Mouse (Mus musculus): ENCODE data around the gene Aplf. TPM values are rescaled to one million over a fixed set of nuclear protein-coding genes. Genes with fewer than 3 reads are reported as not detected.

Gene Aplf
- polyA plus RNA-seq (2014; fragmentation: Illumina TruSeq; extraction: RNeasy Lipid Tissue Mini Kit (QIAGEN cat#74804); ENCODE audit: low read depth, low replicate concordance), result 10.4 TPM

GRCm38 (mm10) chr6:87671771-87672517, at the start of gene Aplf:
Gene Aplf, minus strand, starts transcription at chr6:87672193.

DNA sequence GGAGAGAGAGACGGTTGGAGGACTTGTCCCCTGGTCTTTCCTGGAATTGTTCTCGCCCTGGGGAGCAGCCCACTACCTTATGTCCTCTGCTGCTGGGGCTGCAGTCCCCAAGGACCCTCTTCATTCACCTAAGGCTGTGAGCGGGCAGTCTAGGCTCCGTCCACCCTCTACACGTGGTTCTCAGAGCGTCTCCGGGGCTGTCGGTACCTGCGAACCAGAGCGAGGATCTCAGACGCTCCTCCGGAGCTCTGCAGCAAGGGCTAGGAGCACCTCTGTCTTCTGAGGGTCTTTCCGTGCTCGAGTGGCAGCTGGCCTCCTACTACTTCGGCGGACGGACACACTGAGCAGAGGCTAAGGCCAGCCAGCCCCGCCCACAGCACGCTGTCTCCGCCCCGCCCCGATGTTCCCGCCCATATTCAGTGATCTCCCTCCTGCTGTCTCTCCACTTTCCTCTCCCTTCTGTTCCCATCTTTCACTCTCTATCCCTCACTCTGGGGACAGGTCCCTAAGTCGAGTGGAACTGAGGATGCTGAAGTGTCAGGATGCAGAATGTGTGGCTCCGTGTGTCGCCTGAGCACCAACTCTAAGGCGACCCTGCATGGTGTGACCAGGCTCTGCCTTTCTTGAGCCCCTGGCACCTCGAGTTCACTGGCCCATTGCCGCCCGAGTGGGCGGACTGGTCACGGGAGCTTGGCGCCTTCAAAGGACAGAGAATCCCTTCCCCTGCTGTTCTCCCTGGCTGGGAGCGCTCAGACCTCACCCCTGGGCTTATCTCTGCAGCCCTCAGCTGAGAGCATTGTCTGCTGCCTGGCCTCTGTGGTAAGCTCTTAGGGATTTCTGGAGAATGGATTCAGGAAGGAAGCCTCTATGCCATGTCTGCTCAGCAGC, 81.4 kb downstream of the Aplf start, which contains the start of gene Prokr1:
Gene Prokr1, minus strand, starts transcription at position 350 of the 888 bp plus-strand sequence.

Other genes with a start within 250 kb of the Aplf start
- not detected for gene Bmp10, start 243.2 kb downstream of the Aplf start, polyA plus RNA-seq (2014; fragmentation: Illumina TruSeq; extraction: RNeasy Lipid Tissue Mini Kit (QIAGEN cat#74804); ENCODE audit: low read depth, low replicate concordance)
- gene Arhgap25, start 138.9 kb downstream of the Aplf start, polyA plus RNA-seq (2014; fragmentation: Illumina TruSeq; extraction: RNeasy Lipid Tissue Mini Kit (QIAGEN cat#74804); ENCODE audit: low read depth, low replicate concordance), result 0.52 TPM
- 0.47 TPM for gene Prokr1, start 81.5 kb downstream of the Aplf start, polyA plus RNA-seq (2014; fragmentation: Illumina TruSeq; extraction: RNeasy Lipid Tissue Mini Kit (QIAGEN cat#74804); ENCODE audit: low read depth, low replicate concordance)
- not detected for gene Efcc1, start 58.7 kb upstream of the Aplf start, polyA plus RNA-seq (2014; fragmentation: Illumina TruSeq; extraction: RNeasy Lipid Tissue Mini Kit (QIAGEN cat#74804); ENCODE audit: low read depth, low replicate concordance)
- not detected for gene Gp9, start 105.9 kb upstream of the Aplf start, polyA plus RNA-seq (2014; fragmentation: Illumina TruSeq; extraction: RNeasy Lipid Tissue Mini Kit (QIAGEN cat#74804); ENCODE audit: low read depth, low replicate concordance)
- 5.8 TPM for gene Rab43, start 140.0 kb upstream of the Aplf start, polyA plus RNA-seq (2014; fragmentation: Illumina TruSeq; extraction: RNeasy Lipid Tissue Mini Kit (QIAGEN cat#74804); ENCODE audit: low read depth, low replicate concordance)
- gene Gm45140, start 163.6 kb upstream of the Aplf start, polyA plus RNA-seq (2014; fragmentation: Illumina TruSeq; extraction: RNeasy Lipid Tissue Mini Kit (QIAGEN cat#74804); ENCODE audit: low read depth, low replicate concordance), result not detected
- gene Isy1, start 166.6 kb upstream of the Aplf start, polyA plus RNA-seq (2014; fragmentation: Illumina TruSeq; extraction: RNeasy Lipid Tissue Mini Kit (QIAGEN cat#74804); ENCODE audit: low read depth, low replicate concordance), result 15.8 TPM
- 1,128 TPM for gene Cnbp, start 178.9 kb upstream of the Aplf start, polyA plus RNA-seq (2014; fragmentation: Illumina TruSeq; extraction: RNeasy Lipid Tissue Mini Kit (QIAGEN cat#74804); ENCODE audit: low read depth, low replicate concordance)
- 31.1 TPM for gene Copg1, start 215.6 kb upstream of the Aplf start, polyA plus RNA-seq (2014; fragmentation: Illumina TruSeq; extraction: RNeasy Lipid Tissue Mini Kit (QIAGEN cat#74804); ENCODE audit: low read depth, low replicate concordance)
- 5.5 TPM for gene Hmces, start 241.7 kb upstream of the Aplf start, polyA plus RNA-seq (2014; fragmentation: Illumina TruSeq; extraction: RNeasy Lipid Tissue Mini Kit (QIAGEN cat#74804); ENCODE audit: low read depth, low replicate concordance)